Mouse (Mus musculus) heart, adult 11 months (tissue): Measurements from ENCODE around the gene Sebox.
A peak's percentile ranks its signal among the peaks of the same experiment; 100 is the strongest.

ENCODE experiments used
- DNase-seq: peaks from one replicate; pipeline ENCODE4 v3.0.0; 2022

Sebox gene

DNA sequence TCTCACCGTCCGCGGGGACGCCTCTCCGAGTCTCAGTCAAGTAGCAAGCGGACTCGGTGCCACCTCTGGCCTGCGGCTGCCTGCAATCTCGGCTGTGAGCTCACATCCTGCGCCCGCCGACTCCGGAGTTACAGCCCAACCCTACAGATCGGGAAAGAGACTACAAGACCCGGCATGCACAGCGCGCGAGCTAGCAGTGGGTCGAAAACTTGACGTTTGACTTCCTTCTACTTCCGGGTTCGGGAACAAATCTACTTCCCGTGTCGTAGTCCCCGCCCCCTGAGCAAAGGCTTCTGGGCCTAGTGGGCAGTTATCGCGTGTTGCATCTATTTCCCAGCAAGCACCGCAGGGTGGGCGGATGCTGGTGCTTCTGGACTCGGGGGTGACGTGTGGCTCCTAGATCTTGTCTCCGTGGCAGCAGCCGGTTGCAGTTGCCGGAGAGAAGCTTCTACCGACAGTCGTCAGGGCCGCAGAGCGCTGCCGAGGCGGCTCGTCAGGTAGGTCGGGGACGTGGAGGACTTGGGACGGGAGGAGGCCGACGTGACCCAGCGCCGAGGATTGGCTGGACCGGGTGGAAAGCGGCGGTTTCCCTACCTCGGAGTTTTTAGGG lies 32.9 kb downstream of the Sebox start, which contains the start of the genes Tnfaip1 and Ift20:
Gene Tnfaip1 (minus strand): TSS at position 253 of the 610 bp plus-strand sequence.
Gene Ift20 (plus strand): TSS at position 282 of the 610 bp plus-strand sequence.
- peak; percentile 100 for DNase-seq

DNA sequence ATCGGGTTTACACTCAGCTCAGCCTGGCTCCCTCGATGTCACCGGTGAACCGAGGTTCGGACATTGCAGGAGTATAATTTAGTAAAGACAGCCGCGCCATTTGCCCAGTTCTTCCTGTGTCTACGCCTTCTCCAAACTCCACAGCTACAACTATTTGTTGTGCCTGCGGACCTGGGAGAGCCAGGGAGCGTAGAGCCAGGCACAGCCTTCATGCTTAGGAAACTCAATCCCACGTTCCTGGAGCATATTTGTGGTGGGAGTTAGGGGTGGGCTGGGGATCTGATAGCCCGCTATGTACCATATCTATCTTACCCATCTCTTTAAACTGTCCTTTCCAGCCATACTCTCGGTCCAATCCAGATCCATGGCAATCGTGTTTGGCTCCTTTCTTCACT lies 33.4 kb downstream of the Sebox start:
- no peak for DNase-seq

DNA sequence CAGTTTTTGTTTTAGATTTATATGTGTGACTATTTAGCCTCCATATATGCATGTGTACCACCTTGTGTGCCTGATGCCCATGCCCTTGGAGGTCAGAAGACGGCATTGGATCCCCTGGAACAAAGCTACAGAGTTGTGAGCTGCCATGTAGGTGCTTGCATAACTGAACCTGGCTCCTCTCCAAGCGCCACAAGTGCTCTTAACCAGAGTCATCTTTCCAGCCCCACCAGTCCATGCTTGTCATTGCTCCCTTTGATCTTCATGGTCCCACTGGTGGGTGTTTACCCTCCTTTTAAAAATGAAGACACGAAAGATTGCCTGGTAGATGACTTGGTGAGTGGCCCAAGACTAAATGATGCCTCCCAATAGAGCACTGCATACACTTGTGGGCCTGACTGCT lies 37.1 kb downstream of the Sebox start:
- DNase-seq = peak; percentile 87

DNA sequence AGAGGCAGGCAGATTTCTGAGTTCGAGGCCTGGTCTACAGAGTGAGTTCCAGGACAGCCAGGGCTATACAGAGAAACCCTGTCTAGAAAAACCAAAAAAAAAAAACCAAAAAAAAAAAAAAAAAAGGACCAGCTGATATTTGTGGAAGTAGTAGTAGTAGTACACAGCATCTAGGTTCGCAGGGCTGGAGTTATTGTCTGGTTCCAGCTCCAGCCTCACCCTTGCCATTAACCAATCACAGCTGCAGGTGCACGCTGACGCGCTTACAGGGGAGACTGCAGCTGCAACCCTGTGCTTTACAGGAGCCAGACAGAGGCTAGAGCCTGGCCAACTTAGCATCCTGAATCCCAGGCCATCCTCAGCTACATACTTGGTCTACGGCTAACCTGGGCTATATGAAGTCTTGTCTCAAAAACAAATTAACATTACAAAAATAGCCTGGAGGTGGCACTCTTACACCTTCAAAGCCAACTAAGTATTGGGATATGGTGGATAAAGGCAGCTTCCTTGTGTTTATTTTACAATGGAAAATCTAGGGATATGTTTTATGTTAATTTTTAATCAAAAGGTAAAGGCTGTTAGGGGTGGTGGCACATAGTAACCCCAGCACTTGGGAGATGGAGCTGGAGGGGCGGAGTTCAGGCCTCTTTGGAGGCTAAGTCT lies 41.3 kb downstream of the Sebox start:
- no peak for DNase-seq

DNA sequence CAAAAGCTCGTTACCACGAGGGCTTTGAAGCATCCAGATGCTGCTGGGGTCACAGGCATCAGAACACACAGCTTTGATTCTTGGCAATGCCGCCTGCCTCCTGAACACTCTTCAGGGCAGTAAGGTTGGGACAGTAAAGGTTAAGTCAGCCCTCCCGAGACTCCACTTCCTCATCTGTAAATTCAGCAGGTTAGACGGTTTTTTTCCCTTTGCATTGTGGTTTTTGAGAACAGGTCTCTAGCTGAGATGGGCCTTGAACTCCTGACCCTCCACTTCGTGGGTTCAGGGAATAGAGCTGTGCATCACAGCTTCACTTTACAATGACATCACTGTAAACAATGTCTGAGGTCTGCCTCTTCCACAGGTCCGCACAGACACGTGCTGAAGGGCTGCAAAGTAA lies 41.9 kb downstream of the Sebox start:
- DNase-seq = no peak

DNA sequence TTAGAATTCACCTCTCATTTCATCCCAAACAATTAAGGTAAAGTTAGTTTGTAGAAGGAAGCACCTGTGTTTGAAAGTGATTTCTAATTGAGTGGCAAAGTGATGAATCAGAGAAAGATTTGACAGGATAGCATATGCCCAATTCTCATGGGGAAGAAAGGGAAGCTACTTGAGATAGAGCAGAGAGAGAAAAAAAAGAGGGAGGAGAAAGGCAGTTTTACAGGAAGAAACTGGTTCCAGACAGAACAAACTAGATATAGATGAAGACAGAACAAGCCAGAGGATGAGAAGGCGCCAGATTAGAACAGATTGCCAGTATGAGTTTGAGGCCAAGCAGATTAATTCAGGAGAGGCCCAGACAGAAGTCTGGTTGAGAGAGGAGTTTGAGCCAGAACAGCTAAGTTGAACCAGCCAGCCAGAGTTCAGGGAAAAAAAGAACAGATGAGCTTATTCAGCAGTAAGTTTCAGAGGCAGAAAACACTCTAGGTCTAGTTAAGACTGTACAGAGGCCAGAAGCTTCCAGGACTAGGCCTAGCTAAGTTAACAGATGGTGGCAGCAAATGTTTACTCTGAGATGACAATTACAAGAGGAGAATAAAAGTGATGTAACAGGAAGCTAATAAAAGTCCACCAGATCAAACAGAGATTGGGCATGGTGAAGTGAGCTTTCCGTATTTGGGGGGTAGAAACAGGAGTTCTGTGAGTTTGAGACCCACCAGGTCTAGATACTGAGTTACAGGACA lies 44.6 kb downstream of the Sebox start:
- DNase-seq = no peak

DNA sequence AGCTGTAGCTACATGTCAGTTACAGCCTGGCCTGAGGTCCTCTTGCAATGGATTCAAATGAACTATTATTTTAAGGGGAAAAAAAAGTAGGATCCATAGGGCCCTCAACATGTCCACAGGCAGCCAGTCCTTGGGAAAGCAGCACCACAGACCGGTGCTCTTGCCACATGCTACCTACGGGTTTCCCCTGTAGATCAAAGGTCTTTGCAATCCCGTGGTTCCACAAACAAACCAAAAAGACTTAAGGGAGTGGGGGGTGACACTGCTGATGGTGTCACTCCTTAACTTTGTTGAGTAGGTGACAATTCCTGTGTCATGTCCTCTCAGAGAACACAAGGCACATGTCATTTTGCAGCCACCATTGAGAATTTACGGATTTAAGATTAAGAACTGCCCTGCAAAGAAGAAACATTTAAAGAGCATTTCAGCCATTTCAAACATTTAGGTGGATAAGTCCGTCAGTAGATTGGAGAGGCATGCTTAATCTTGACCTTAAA lies 46.3 kb downstream of the Sebox start:
- no peak for DNase-seq

DNA sequence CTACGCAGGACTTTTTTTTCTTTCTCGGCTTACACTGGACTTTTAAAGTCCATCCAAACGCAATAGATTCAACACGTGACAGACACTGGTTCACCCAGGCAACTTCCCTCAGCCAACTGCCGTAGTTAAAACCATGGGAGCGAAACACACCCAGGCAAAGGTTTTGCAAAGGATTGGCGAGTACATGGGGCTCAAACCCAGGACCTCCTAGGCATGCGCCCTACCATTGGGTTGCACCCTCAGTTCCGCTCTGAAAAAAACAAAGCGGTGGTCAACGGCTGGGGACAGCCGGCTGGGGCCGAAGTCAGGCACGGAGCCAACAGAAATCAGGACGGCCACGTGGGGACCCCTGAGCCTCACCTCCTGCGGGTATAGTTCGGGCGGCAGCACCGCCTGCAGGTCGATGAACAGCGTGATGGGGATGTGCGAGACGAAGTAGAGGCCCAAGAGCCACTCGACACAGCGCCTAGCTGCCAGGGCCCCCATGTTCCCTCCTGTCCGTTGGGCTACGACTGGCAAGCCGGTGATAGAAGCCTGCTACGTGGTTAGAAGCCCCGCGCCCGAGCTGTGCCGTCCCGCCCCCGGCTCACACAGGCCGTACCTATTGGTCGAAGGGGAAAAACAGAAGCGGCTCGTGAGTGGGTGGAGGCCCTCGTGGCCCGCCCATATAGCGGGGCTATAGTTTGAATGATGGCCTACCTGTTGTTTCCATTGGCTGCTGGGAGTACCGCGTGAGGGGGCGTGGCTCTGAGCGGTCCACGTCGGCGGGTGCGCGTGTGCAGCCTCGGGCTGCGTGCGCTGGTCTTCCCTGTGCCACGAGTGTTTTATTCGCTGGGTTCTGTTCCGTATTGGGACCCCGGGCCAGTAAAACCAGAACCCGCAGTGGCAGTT lies 47.2 kb downstream of the Sebox start, which contains the start of gene Tmem97:
Gene Tmem97 (minus strand): TSS at position 610 of the 891 bp plus-strand sequence.
- peak; percentile 100 for DNase-seq

DNA sequence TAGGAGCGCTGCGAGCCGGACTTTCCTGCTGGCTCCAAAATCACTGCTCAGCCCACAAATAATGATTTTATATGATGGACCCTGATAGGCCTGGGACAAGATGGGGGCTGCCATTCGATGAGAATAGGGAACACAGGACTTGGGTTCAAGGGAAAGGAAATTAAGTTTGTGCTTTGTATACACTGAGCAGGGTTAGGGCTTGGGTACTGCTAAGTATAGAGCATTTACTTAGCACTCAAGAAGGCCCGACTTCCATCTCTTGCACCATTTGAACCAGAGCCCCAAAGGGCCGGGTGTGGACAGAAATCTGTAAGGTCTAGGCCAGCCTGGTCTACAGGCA lies 47.8 kb downstream of the Sebox start:
- DNase-seq = no peak
